In genomic region chr3:29169003-29169402, GRCm38 (mm10) we compare ENCODE assay signal across 23 mouse cellular contexts.
DNase-seq lines count a peak whose midpoint lies in the region; ATAC-seq lines count a peak whose summit lies in the region.
"Had no signal": no experiment of that assay in that cellular context is flagged by ENCODE, and none has a peak within 500 bp of the region (broad histone marks: within the 10 kb centered on the region; RNA-seq: fewer than 3 reads in every experiment).

No protein-coding gene starts in this region.

- H3K4me1 ChIP-seq in forebrain, embryonic 10.5 days, result peaks cover 43% of the 10 kb centered on the region
- H3K4me1 ChIP-seq in forebrain, embryonic 15.5 days, result peaks cover 9% of the 10 kb centered on the region; the same call in 1 of the 2 replicates
- peaks cover 31% of the 10 kb centered on the region for H3K4me1 ChIP-seq in midbrain, embryonic 12.5 days
- H3K4me1 ChIP-seq in midbrain, embryonic 15.5 days, result peaks cover 40% of the 10 kb centered on the region
- H3K4me1 ChIP-seq: embryonic facial prominence, embryonic 13.5 days; heart, embryonic 13.5 days; hindbrain, embryonic 15.5 days had no signal

- H3K4me2 ChIP-seq in forebrain, embryonic 15.5 days (replicated peaks), result no peak overlapping the region
- no peak overlapping the region for H3K4me2 ChIP-seq in midbrain, embryonic 12.5 days (replicated peaks)
- H3K4me2 ChIP-seq in midbrain, embryonic 15.5 days, result no peak overlapping the region
- H3K4me2 ChIP-seq: embryonic facial prominence, embryonic 13.5 days; forebrain, embryonic 13.5 days; heart, embryonic 13.5 days; hindbrain, embryonic 12.5 days; hindbrain, embryonic 15.5 days had no signal

- no peak for ATAC-seq in forebrain, embryonic 15.5 days (replicated peaks)
- no peak for ATAC-seq in midbrain, embryonic 12.5 days (ENCODE audit: low FRiP score, low read depth)
- ATAC-seq in midbrain, embryonic 15.5 days (replicated peaks), result peak; percentile 51; the same call in 1 of the 2 replicates
- ATAC-seq: activated CD4-positive, CD25-positive, alpha-beta regulatory T cell, adult 4 months; forebrain, embryonic 13.5 days; forebrain, postnatal 0 days had no signal

- no peaks in the 10 kb centered on the region for H3K36me3 ChIP-seq in forebrain, embryonic 10.5 days (replicated peaks)
- H3K36me3 ChIP-seq in forebrain, embryonic 15.5 days, result no peaks in the 10 kb centered on the region
- 0 out of 2 replicates have a peak, but pooled peaks cover 1% of the 10 kb centered on the region for H3K36me3 ChIP-seq in midbrain, embryonic 12.5 days
- no peaks in the 10 kb centered on the region for H3K36me3 ChIP-seq in midbrain, embryonic 15.5 days (replicated peaks)
- H3K36me3 ChIP-seq: embryonic facial prominence, embryonic 10.5 days; embryonic facial prominence, embryonic 13.5 days; heart, embryonic 13.5 days; hindbrain, embryonic 12.5 days; hindbrain, embryonic 15.5 days had no signal

- no peaks in the 10 kb centered on the region; the same call in 1 of the 2 replicates for H3K27me3 ChIP-seq in forebrain, embryonic 10.5 days (ENCODE audit: poor library complexity, severe bottlenecking)
- no peaks in the 10 kb centered on the region for H3K27me3 ChIP-seq in forebrain, embryonic 15.5 days
- H3K27me3 ChIP-seq in midbrain, embryonic 12.5 days, result no peaks in the 10 kb centered on the region
- H3K27me3 ChIP-seq in midbrain, embryonic 15.5 days (replicated peaks), result no peaks in the 10 kb centered on the region
- H3K27me3 ChIP-seq: embryonic facial prominence, embryonic 13.5 days; forebrain, embryonic 13.5 days; heart, embryonic 13.5 days; hindbrain, embryonic 12.5 days; hindbrain, embryonic 15.5 days had no signal

- WGBS in forebrain, embryonic 10.5 days, result 58% methylated on average over 4 of the region's 4 CpGs
- 67% methylated on average over 4 of the region's 4 CpGs for WGBS in forebrain, embryonic 15.5 days
- WGBS in midbrain, embryonic 12.5 days, result 26% methylated on average over 4 of the region's 4 CpGs
- 21% methylated on average over 4 of the region's 4 CpGs for WGBS in midbrain, embryonic 15.5 days

- no peaks in the 10 kb centered on the region for H3K9me3 ChIP-seq in forebrain, embryonic 10.5 days
- H3K9me3 ChIP-seq in forebrain, embryonic 15.5 days, result no peaks in the 10 kb centered on the region
- no peaks in the 10 kb centered on the region for H3K9me3 ChIP-seq in midbrain, embryonic 12.5 days
- no peaks in the 10 kb centered on the region for H3K9me3 ChIP-seq in midbrain, embryonic 15.5 days
- H3K9me3 ChIP-seq: embryonic facial prominence, embryonic 10.5 days; embryonic facial prominence, embryonic 13.5 days; forebrain, embryonic 13.5 days; heart, embryonic 13.5 days; hindbrain, embryonic 12.5 days; hindbrain, embryonic 15.5 days had no signal

- no peak overlapping the region for H3K9ac ChIP-seq in forebrain, embryonic 15.5 days (replicated peaks)
- no peak overlapping the region for H3K9ac ChIP-seq in midbrain, embryonic 12.5 days (replicated peaks)
- H3K9ac ChIP-seq in midbrain, embryonic 15.5 days, result no peak overlapping the region
- H3K9ac ChIP-seq: embryonic facial prominence, embryonic 13.5 days; forebrain, embryonic 13.5 days; forebrain, postnatal 0 days; heart, embryonic 13.5 days; hindbrain, embryonic 12.5 days; hindbrain, embryonic 15.5 days had no signal

- DNase-seq in forebrain, embryonic 10.5 days (ENCODE audit: extremely low spot score, low spot score), result no peak
- no peak for DNase-seq in left cerebral cortex, adult 11 months (ENCODE audit: low spot score)
- DNase-seq in adrenal gland, postnatal 10 days, result no peak
- DNase-seq: adrenal gland, adult 8-10 months; cerebellum, adult 11-12 months; cerebellum, adult 8-10 months; cerebellum, postnatal 10 days; cerebellum, postnatal 36 days; embryo, embryonic 11 days; forebrain, postnatal 0 days; gastrocnemius, postnatal 25 days; heart, adult 18-20 months had no signal

- H3K4me3 ChIP-seq in forebrain, embryonic 10.5 days, result no peak overlapping the region
- no peak overlapping the region for H3K4me3 ChIP-seq in forebrain, embryonic 15.5 days
- no peak overlapping the region for H3K4me3 ChIP-seq in midbrain, embryonic 12.5 days
- no peak overlapping the region for H3K4me3 ChIP-seq in midbrain, embryonic 15.5 days
- H3K4me3 ChIP-seq: embryonic facial prominence, embryonic 10.5 days; embryonic facial prominence, embryonic 13.5 days; erythroblast, embryonic 14.5 days; forebrain, embryonic 13.5 days; heart, embryonic 13.5 days; hindbrain, embryonic 12.5 days; hindbrain, embryonic 15.5 days had no signal

- H3K27ac ChIP-seq in forebrain, embryonic 10.5 days, result peak overlapping the region; percentile 56; the same call in 1 of the 2 replicates
- H3K27ac ChIP-seq in forebrain, embryonic 15.5 days (replicated peaks), result no peak overlapping the region
- H3K27ac ChIP-seq in midbrain, embryonic 12.5 days (replicated peaks), result peak overlapping the region; percentile 68
- peak overlapping the region; percentile 61 for H3K27ac ChIP-seq in midbrain, embryonic 15.5 days
- H3K27ac ChIP-seq: embryonic facial prominence, embryonic 10.5 days; embryonic facial prominence, embryonic 13.5 days; forebrain, embryonic 13.5 days; heart, embryonic 13.5 days; hindbrain, embryonic 12.5 days; hindbrain, embryonic 15.5 days had no signal
